Mouse (Mus musculus) ES-E14 (cell line): Measurements from ENCODE around the gene Pex1.

ENCODE experiments used
- CHD2 ChIP-seq: IDR thresholded peaks from 2 replicates; pipeline ENCODE4 v1.6.1; 2014; ENCODE audit warnings: mild to moderate bottlenecking, low read depth, low read length, inconsistent platforms
- HCFC1 ChIP-seq: IDR thresholded peaks from 2 replicates; pipeline ENCODE4 v1.6.1; 2012; ENCODE audit warnings: low read length, inconsistent platforms, borderline replicate concordance; ENCODE audit not compliant: insufficient read depth
- MAFK ChIP-seq: IDR thresholded peaks from 2 replicates; pipeline ENCODE4 v1.6.1; 2014; ENCODE audit warnings: mild to moderate bottlenecking, low read depth, low read length, inconsistent platforms; ENCODE audit not compliant: insufficient read depth

GRCm38 (mm10) chr5:3647708-3648121 lies 51.8 kb downstream of the Pex1 start:
- no peak; the same call in 1 of the 2 replicates for TF ChIP-seq HCFC1
- no peak for TF ChIP-seq CHD2
- no peak for TF ChIP-seq MAFK
